Mouse (Mus musculus): ENCODE results near the gene D630039A03Rik.

D630039A03Rik gene

GRCm38 (mm10) chr4:57889773-57890172 is 26.3 kb downstream of the D630039A03Rik start:
- in situ Hi-C loops (cut with MboI, MseI): loop anchor here (5.0 kb wide), 1 partner anchor 162 kb away; no protein-coding TSS in a partner anchor

DNA sequence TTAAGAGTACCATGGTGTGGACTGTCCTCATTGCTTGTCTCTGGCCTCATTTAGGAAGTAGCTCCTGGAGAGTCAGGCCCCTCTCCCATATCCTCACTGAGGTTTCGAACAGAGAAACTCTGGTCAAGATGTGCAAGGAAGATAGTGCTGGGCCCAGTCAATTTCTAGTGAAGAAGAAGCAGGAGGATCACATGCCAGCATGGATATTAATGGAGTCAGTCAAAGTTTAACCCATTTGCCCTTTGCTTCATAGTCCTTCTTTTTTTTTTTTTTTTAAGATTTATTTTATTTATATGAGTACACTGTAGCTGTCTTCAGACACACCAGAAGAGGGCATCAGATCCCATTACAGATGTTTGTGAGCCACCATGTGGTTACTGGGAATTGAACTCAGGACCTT is 27.1 kb downstream of the D630039A03Rik start:
- in situ Hi-C loops (cut with MboI, MseI): loop anchor here (5.0 kb wide), 1 partner anchor 162 kb away; no protein-coding TSS in a partner anchor

DNA sequence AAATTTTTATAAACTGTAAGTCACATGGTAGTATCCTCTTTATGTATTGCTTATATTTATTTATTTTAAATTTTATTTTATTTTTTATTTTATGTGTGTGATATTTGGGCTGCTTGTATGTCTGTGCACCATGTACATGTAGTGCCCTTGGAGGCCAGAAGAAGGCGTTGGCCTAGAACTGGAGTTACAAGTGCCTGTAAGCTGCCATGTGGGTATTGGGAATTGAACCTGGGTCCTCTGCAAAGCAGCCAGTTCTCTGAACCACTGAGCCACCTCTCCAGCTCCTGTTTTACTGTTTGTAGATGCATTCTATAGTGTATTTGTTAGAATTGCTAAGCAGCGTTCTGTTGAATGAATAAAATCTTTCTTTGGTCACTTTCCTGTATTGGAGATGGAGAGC is 27.9 kb downstream of the D630039A03Rik start:
- in situ Hi-C loops (cut with MboI, MseI): loop anchor here (5.0 kb wide), 1 partner anchor 161 kb away; no protein-coding TSS in a partner anchor

- in situ Hi-C loops (cut with MboI, MseI): loop anchor here (5.0 kb wide), 1 partner anchor 160 kb away; no protein-coding TSS in a partner anchor
Measured at GRCm38 (mm10) chr4:57886888-57887230, 29.2 kb downstream of the D630039A03Rik start.

DNA sequence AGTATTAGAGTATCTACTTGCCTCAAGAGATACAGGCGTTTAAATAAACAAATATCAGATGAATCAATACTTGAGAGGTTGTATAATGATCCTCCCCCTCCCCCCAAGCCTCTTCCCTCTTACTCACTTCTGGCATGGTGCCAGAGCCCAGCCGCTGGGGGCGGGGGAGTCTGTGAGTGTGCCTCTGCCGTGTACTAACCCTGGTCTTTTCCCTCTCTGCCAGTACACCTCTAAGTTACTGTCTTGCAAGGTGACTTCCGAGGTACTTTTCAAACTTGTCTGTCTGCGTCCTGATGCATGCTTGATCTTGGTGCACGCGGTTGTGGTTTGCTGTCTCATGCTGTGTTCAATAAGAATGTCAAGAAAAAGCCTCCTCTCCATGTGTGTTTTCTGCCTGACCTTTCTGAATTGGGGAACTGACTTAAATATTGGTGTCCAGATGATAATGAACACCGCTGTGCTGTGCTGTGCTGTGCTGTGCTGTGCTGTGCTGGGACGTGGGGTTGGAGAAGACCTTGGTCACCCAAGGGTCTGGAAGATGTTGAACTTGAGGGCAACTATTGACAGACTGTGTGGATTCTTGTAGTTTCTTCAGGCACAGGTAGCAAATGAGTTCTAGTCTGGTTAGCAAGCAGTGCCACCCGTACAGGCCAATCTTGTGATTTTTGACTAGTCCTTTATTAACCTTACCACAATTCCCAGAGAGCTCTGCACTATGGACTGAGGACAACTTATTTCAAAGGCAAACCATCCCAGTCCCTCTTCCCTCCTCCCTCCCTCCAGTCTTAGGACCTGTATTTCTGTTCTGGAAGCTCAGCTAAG is 29.8 kb downstream of the D630039A03Rik start:
- in situ Hi-C loops (cut with MboI, MseI): loop anchor here (5.0 kb wide), 1 partner anchor 159 kb away; no protein-coding TSS in a partner anchor

DNA sequence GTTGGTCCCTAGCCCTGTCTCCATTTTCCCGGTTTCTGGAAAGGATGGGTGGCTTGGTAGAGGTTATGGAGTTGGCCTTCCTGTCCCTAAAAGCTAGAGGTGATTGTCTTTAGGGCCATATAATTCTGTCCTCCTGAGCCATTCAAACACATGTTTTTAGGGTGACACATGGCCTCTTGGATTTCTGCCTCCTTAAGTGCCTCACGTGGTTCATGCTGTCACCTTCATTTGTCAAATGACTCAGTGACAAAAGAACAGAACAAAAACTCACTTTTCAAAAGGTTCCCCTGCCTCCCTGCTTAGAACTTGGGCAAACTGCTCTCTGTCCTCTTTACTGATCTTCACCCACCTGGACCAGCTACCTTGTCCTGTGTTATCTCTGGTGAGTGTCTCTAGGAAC is 30.9 kb downstream of the D630039A03Rik start:
- in situ Hi-C loops (cut with MboI, MseI): loop anchor here (5.0 kb wide), 1 partner anchor 158 kb away; no protein-coding TSS in a partner anchor

DNA sequence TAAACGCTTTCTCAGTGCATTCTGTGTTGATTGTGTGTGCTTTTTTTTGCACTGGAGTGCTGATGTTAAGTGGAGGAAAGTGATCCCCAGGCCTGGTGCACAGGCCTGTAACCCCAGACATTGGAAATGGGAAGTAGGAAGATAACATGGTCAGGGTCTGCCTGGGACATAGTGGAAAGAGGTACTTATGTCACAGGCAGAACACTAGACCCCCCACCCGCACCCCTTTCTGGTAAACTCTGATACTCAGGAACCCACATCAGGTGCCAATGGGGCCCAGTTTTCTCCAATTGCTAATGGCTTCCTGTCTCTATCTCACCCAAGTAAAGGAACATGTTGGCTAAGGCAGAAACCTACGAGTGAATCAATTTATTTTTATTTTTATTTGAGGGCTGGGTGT is 31.6 kb downstream of the D630039A03Rik start:
- in situ Hi-C loops (cut with MboI, MseI): loop anchor here (5.0 kb wide), 1 partner anchor 212 kb away; no protein-coding TSS in a partner anchor

GRCm38 (mm10) chr4:57883520-57884421 is 32.3 kb downstream of the D630039A03Rik start:
- in situ Hi-C loops (cut with MboI, MseI): loop anchor here (5.0 kb wide), 1 partner anchor 211 kb away; no protein-coding TSS in a partner anchor

GRCm38 (mm10) chr4:57879804-57880357 is 36.2 kb downstream of the D630039A03Rik start:
- in situ Hi-C loops (cut with MboI, MseI): loop anchor here (5.0 kb wide), 1 partner anchor 208 kb away; no protein-coding TSS in a partner anchor

DNA sequence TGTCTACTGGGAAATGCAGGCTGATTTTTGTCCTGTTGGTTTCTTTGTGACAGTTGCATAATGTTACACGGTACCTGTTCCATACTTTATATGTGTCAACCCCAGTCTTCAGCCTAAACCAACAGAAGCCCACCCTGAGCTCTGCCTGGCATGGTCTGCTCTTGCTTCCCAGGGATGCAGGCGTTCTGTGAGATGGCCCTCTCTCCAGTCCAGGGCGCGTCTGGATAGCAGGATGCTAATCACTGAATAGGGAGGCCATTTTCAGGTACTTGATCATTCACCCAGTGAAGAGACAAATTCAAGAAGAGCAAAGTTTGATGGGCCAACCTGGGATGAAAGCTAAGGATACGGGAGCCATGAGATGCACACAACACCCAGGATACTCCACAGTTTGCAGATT is 37.0 kb downstream of the D630039A03Rik start:
- in situ Hi-C loops (cut with MboI, MseI): no loop called here

- in situ Hi-C loops (cut with MboI, MseI): no loop called here
Measured at GRCm38 (mm10) chr4:57867454-57867853, 48.6 kb downstream of the D630039A03Rik start.

GRCm38 (mm10) chr4:57866990-57867389 is 49.1 kb downstream of the D630039A03Rik start:
- in situ Hi-C loops (cut with MboI, MseI): no loop called here

- in situ Hi-C loops (cut with MboI, MseI): no loop called here
Measured at GRCm38 (mm10) chr4:57866088-57866487, 50.0 kb downstream of the D630039A03Rik start.

GRCm38 (mm10) chr4:57862269-57862986 is 53.7 kb downstream of the D630039A03Rik start:
- in situ Hi-C loops (cut with MboI, MseI): no loop called here

GRCm38 (mm10) chr4:57861856-57862255 is 54.2 kb downstream of the D630039A03Rik start:
- in situ Hi-C loops (cut with MboI, MseI): no loop called here

DNA sequence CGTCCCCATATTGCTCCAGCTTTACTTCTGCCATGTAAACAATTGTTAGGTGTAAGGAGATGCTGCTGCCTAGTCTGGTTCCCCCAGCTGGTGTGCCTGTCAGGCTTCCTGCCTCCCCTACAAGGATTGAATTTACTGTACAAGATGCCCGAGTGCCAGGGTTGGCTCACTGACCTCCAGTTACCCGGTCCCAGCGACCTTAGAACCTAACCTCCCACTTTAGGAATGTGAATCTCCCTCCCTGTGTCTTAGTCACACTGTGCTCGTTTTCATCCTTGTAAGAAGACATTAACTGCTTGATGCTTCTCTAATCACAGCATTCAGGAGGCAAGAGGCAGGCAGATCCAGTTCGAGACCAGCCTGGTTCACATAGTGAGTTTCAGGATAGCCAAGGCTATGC is 54.9 kb downstream of the D630039A03Rik start:
- in situ Hi-C loops (cut with MboI, MseI): no loop called here

DNA sequence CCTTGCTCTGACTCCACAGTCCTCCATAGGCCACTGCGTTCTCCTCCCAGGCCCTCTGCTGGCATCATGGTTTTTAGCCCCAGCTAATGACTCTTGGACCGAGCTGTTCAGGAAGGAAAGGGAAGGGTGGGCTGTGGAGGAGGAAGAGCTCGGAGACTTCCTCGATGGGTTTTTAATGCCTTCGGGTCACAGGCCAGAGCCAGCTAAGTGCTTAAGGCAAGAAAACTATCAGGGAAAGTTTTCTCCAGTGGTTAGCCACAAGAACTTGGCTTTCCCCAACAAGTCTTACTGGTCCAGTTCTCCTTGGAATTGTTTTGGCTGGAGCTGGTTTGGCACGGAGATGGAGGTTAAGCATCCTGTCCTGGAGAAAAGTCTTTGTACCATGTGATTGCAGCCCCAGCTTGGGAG is 55.9 kb downstream of the D630039A03Rik start:
- in situ Hi-C loops (cut with MboI, MseI): no loop called here
